Mouse (Mus musculus) midbrain, embryonic 15.5 days (tissue): ENCODE results near the gene 4930451I11Rik. TPM values are rescaled to one million over a fixed set of nuclear protein-coding genes. Genes with fewer than 3 reads are reported as not detected.

ENCODE experiments used
- ATAC-seq: fragments of 200-750 bp; cut with Nextera tagmentation; replicated peaks from 2 replicates; pipeline ENCODE4 v1.8.0; 2017; ENCODE audit warnings: moderate TSS enrichment
- H3K27ac ChIP-seq: fragments of 300-500 bp; sonication (generic); 2 replicates; pipeline ENCODE4 v1.5.1; 2015; ENCODE audit warnings: mild to moderate bottlenecking, inconsistent platforms
- H3K27me3 ChIP-seq: fragments of 300-500 bp; sonication (generic); replicated peaks from 2 replicates; pipeline ENCODE4 v1.6.1; 2015; ENCODE audit warnings: inconsistent platforms
- H3K36me3 ChIP-seq: fragments of 300-500 bp; sonication (generic); replicated peaks from 2 replicates; pipeline ENCODE4 v1.6.1; 2015; ENCODE audit warnings: inconsistent platforms
- H3K4me1 ChIP-seq: fragments of 300-500 bp; sonication (generic); 2 replicates; pipeline ENCODE4 v1.6.1; 2015; ENCODE audit warnings: inconsistent platforms
- H3K4me2 ChIP-seq: fragments of 300-500 bp; sonication (generic); 2 replicates; pipeline ENCODE4 v1.6.1; 2015; ENCODE audit warnings: inconsistent platforms, mild to moderate bottlenecking, moderate library complexity
- H3K4me3 ChIP-seq: fragments of 300-500 bp; sonication (generic); 2 replicates; pipeline ENCODE4 v1.5.1; 2015; ENCODE audit warnings: mild to moderate bottlenecking, inconsistent platforms
- H3K9ac ChIP-seq: fragments of 300-500 bp; sonication (generic); 2 replicates; pipeline ENCODE4 v1.6.1; 2015; ENCODE audit warnings: mild to moderate bottlenecking, inconsistent platforms
- H3K9me3 ChIP-seq: fragments of 300-500 bp; sonication (generic); 2 replicates; pipeline ENCODE4 v1.6.1; 2016; ENCODE audit warnings: inconsistent platforms
- WGBS: fragments of 180-500 bp; shearing (Covaris S2); methylation state at CpG from one replicate; pipeline ENCODE4 v1.1.7; 2015; ENCODE audit warnings: mixed read lengths; 5-methylcytosine and 5-hydroxymethylcytosine counted together
- polyA plus RNA-seq: library from polyadenylated mRNA; unstranded; fragments of >200 nt; fragmentation: Nextera tagmentation; extraction: Ambion mirVana; gene quantifications from 2 replicates; pipeline ENCODE4 v1.2.1, GENCODE M21; 2015

4930451I11Rik gene
- polyA plus RNA-seq, 1 experiment from 2014 or later = not detected

DNA sequence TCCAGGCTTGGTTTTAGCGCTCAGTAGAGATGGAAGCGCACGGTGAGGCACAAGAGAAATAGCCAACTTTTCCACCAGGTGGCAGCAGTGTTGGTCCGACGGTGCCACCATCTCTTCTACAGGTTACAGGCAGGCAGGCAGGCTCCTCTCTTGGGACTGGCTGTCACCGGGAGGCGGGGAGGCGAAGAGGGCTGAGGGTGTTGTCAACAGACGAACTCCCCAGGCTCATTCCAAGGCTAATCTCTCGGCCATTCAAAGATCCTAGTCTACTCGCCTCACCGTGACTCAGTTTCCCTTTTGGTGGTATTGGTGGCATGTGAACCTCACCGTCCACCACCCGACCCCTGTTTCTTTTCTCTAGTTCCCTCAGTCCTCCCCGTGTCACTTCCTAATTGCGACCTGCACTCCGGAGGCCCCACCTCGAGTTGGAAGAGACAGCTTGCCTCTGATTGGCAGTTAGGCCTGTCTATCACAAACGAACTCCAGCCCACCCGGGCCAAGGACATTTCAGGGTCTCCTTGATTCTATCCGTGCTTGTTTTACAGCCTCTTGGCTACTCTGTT lies 678 bp upstream of the 4930451I11Rik start:
- Histone ChIP-seq H3K4me1 (peaks cover 11% of the 10 kb centered on the region), H3K9me3 (no peaks in the 10 kb centered on the region), H3K4me2 (peak overlapping the region; percentile 54), H3K36me3 (no peaks in the 10 kb centered on the region), H3K27me3 (no peaks in the 10 kb centered on the region), H3K27ac (peak overlapping the region; percentile 46; the same call in 1 of the 2 replicates), H3K4me3 (peak overlapping the region; percentile 26), H3K9ac (no peak overlapping the region)
- 2% methylated on average over 21 of the region's 21 CpGs for WGBS
- peak; percentile 83 for ATAC-seq

DNA sequence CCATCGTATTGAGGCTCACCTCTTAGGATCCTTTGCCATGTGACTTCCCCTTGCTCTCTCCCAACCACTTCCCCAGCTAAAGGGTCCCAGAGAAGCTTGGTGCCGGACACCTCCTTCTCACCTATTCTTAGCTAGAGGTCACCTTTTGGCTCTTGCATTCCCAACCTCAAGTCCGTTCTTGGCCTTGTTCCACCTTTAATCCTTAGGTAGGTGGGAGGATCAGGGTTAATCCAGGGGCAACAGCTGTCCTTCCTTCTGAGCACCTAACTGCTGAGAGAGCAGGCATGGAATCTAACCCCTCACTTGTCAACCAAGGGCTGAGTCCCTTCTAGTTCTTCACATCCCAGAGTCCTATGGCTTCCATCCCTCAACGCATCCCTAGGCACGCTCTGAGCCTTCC lies 5.5 kb downstream of the 4930451I11Rik start:
- no peak for ATAC-seq
- H3K9ac ChIP-seq = no peak overlapping the region
- H3K4me3 ChIP-seq = no peak overlapping the region
- 78% methylated on average over 5 of the region's 5 CpGs for WGBS
- no peak overlapping the region for H3K27ac ChIP-seq
- no peaks in the 10 kb centered on the region for H3K36me3 ChIP-seq
- no peak overlapping the region for H3K4me2 ChIP-seq
- no peaks in the 10 kb centered on the region for H3K27me3 ChIP-seq
- no peaks in the 10 kb centered on the region for H3K9me3 ChIP-seq
- peaks cover 47% of the 10 kb centered on the region for H3K4me1 ChIP-seq

DNA sequence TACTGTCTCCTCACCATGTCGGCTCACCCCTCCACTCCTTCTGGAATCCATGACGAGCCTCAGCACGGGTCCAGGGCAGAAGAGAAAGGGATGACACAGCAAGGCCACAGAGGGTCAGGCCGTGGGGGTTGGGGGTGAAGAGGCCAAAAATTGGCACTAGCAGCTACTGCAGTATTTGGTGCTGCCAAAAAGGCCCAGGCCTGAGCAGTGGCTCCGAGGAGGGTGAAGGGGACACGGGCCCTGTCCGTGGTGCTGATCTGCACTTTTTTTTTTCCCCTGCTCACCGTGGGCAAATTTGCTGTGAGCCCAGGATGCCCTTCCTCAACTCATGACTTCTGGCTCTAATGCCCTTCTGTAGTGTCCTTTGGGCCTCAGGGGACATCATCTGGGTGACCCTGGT lies 6.0 kb downstream of the 4930451I11Rik start:
- H3K27me3 ChIP-seq = no peaks in the 10 kb centered on the region
- H3K27ac ChIP-seq = no peak overlapping the region
- peak overlapping the region; percentile 13 for H3K9ac ChIP-seq
- H3K9me3 ChIP-seq = no peaks in the 10 kb centered on the region
- WGBS = 21% methylated on average over 8 of the region's 8 CpGs
- H3K4me2 ChIP-seq = peak overlapping the region; percentile 72
- peak overlapping the region; percentile 86 for H3K4me3 ChIP-seq
- H3K4me1 ChIP-seq = peaks cover 47% of the 10 kb centered on the region
- H3K36me3 ChIP-seq = no peaks in the 10 kb centered on the region
- no peak for ATAC-seq

DNA sequence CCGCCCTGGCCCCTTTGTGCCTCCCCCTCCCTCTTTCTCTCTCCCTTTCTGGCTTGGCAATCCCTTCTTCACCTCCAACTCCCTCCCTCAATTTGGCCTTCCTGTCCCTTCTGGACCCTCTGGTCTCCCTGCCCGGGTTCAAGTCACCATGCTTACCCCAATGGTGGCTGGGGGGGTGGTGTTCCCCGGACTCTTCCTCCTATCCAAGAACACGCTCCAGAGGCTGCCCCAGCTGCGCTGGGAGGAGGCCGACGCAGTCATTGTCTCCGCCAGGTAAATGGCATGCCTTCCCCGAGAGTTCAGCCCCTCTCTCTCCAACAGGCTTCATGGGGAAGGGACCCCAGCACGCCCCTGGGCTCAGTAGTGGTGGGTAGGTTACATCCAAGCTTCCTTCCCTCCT lies 7.5 kb downstream of the 4930451I11Rik start:
- no peak for ATAC-seq
- 9% methylated on average over 10 of the region's 10 CpGs for WGBS
- Histone ChIP-seq H3K27ac (peak overlapping the region; percentile 91), H3K36me3 (no peaks in the 10 kb centered on the region), H3K9me3 (no peaks in the 10 kb centered on the region), H3K4me1 (peaks cover 47% of the 10 kb centered on the region), H3K9ac (peak overlapping the region; percentile 96), H3K27me3 (no peaks in the 10 kb centered on the region), H3K4me2 (peak overlapping the region; percentile 72), H3K4me3 (peak overlapping the region; percentile 86)

DNA sequence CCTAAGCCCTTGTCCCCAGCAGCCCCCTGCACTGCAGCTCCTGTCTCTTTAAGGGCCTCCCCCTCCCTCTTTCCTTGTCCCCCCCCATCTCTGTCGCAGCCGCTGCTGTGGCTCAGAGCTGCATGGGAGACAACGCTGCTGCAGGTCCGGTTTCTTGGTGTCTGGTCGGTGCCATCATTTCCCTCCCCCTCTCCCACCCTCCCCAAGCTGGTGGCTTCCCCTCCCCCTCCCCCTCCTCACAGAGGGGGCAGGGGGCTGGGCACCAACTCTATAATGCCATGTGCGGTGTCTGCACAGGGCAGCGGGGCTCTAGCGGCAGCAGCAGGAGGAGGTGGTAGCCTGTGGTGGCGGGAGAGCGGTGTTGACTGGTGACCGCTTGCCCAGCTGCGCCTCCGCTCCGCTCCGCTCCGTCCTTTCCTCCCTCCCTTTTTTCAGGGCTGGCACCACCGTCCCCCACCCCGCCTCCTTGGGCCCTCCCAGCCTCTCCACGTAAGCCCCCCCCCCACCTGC lies 8.2 kb downstream of the 4930451I11Rik start:
- WGBS = 0% methylated on average over 18 of the region's 19 CpGs
- peaks cover 47% of the 10 kb centered on the region for H3K4me1 ChIP-seq
- peak overlapping the region; percentile 96 for H3K9ac ChIP-seq
- H3K9me3 ChIP-seq = no peaks in the 10 kb centered on the region
- peak overlapping the region; percentile 86 for H3K4me3 ChIP-seq
- H3K36me3 ChIP-seq = no peaks in the 10 kb centered on the region
- no peaks in the 10 kb centered on the region for H3K27me3 ChIP-seq
- H3K4me2 ChIP-seq = peak overlapping the region; percentile 72
- peak; percentile 86 for ATAC-seq
- H3K27ac ChIP-seq = peak overlapping the region; percentile 91

DNA sequence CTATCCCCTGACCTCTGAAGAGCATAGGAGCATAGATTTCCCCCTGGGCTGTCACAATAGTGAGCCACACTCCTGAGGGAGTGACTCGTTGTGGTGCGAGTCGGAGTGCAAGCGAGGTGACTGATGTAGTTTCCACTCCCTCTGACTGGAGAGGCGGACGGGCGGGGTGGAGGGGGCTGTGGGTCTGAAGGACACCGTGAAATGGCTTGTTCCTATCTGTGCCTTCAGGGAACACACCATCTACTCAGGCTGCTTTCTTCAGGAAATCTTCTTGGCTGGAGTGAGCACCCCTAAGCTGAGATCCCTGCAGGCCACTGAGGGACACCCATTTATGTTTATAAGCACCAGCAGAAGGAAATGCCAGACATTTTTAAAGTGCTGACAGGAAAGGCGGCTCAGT lies 8.7 kb downstream of the 4930451I11Rik start:
- peak; percentile 37 for ATAC-seq
- 7% methylated on average over 9 of the region's 9 CpGs for WGBS
- Histone ChIP-seq H3K4me2 (peak overlapping the region; percentile 72), H3K9ac (peak overlapping the region; percentile 96), H3K27me3 (no peaks in the 10 kb centered on the region), H3K4me3 (peak overlapping the region; percentile 86), H3K36me3 (no peaks in the 10 kb centered on the region), H3K27ac (peak overlapping the region; percentile 91), H3K9me3 (no peaks in the 10 kb centered on the region), H3K4me1 (peaks cover 47% of the 10 kb centered on the region)

DNA sequence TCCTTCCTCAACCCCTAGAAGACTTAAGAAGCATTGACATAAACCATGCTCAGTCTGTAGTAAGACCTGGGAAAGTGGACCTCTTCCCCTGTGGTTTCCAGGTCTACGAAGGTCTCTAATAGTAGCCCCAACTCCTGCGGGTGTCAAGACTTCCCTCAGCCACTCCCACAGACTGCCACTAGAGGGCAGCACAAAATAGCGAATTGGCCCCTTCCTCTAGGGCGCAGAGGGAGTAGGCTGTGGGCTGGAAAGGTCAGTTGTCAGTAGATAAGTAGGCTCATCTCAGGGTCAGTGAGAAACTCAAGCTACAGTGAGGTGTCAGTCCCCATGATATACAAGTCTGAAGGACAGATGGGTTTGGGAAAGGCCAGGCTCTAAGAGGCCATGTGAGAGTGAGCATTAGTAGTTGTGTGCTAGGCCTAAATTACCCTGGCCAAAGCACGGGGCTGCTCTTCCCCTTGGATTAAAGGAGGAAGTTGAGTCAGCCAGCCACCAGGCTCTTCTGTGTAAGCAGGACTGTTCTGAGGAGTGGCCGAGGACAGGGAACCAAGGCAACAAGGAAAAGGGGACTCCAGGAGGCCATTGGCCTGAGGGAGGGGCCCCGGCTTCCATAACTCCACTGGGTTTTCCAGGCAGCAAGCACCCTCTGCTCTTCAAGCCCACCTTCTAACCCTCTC lies 9.5 kb downstream of the 4930451I11Rik start:
- H3K4me3 ChIP-seq = peak overlapping the region; percentile 86
- H3K27ac ChIP-seq = peak overlapping the region; percentile 91
- peak overlapping the region; percentile 96; the same call in 1 of the 2 replicates for H3K9ac ChIP-seq
- H3K4me1 ChIP-seq = peaks cover 44% of the 10 kb centered on the region
- peak; percentile 6; the same call in 1 of the 2 replicates for ATAC-seq
- no peaks in the 10 kb centered on the region for H3K27me3 ChIP-seq
- no peaks in the 10 kb centered on the region for H3K36me3 ChIP-seq
- no peaks in the 10 kb centered on the region for H3K9me3 ChIP-seq
- peak overlapping the region; percentile 72 for H3K4me2 ChIP-seq
- WGBS = 22% methylated on average over 7 of the region's 7 CpGs

DNA sequence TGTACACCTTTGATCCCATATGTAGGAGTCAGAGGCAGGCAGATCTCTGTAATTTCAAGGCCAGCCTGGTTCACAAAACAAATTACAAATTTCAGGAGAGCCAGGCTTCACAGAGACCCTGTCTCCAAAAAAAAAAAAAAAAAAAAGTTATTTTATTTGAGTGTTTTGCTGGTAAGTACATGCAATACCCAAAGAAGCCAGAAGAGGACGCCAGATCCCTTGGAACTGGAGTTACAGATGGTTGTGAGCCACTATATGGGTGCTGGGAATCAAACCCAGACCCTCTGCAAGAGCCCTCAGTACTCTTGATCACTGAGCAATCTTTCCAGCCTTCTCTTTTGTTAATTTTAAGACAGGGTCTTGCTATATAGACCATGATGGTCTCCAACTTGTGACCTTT lies 12.6 kb downstream of the 4930451I11Rik start:
- no peak overlapping the region for H3K4me3 ChIP-seq
- H3K4me1 ChIP-seq = peaks cover 13% of the 10 kb centered on the region
- ATAC-seq = no peak
- H3K27me3 ChIP-seq = no peaks in the 10 kb centered on the region
- 39% methylated on average over 1 of the region's 1 CpGs for WGBS
- H3K9ac ChIP-seq = no peak overlapping the region
- no peak overlapping the region for H3K27ac ChIP-seq
- no peaks in the 10 kb centered on the region for H3K36me3 ChIP-seq
- no peak overlapping the region for H3K4me2 ChIP-seq
- H3K9me3 ChIP-seq = no peaks in the 10 kb centered on the region

DNA sequence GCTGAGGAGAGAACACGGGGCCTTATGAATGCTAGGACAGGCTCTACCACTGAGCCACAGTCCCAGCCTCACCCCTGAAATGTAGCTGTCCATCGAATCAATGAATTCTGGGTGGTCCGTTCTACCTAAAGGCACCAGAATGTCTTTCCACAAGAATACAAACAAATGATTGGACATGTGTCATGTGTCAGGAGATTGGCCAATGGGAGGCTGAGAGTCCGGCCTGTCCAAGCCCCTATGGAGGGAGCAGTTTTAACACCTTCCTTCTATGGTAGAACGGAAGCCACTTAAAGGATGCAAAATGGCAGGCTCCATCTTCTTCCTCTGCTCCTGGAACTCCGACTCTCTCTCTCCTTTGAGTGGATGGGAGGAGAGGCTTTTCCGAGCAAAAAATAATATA lies 13.8 kb downstream of the 4930451I11Rik start:
- Histone ChIP-seq H3K4me2 (no peak overlapping the region), H3K27ac (no peak overlapping the region), H3K36me3 (no peaks in the 10 kb centered on the region), H3K9ac (no peak overlapping the region), H3K27me3 (no peaks in the 10 kb centered on the region), H3K9me3 (no peaks in the 10 kb centered on the region), H3K4me1 (peaks cover 10% of the 10 kb centered on the region), H3K4me3 (no peak overlapping the region)
- 82% methylated on average over 7 of the region's 7 CpGs for WGBS
- no peak for ATAC-seq

DNA sequence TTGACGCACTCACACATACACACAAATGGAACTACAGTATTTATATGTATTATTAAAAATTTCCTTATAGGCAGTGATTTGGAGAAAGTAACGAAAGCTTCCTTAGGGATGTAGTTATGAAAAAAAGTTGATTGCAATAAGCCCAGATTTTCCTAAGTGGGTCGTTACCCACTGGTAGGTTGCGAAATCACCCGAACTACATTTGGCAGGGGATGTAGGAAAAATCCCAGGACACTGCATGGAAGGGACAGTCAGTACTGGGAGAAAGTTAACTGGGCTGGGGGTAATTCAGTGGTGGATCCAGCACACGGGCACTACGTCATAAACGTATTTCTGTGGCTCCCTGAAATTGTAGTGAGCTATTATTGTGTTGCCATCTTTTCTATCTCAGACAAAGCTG lies 14.9 kb downstream of the 4930451I11Rik start:
- no peak for ATAC-seq
- WGBS = 87% methylated on average over 8 of the region's 8 CpGs
- no peak overlapping the region for H3K27ac ChIP-seq
- no peaks in the 10 kb centered on the region for H3K9me3 ChIP-seq
- H3K4me3 ChIP-seq = no peak overlapping the region
- no peaks in the 10 kb centered on the region for H3K4me1 ChIP-seq
- H3K36me3 ChIP-seq = no peaks in the 10 kb centered on the region
- no peak overlapping the region for H3K9ac ChIP-seq
- no peak overlapping the region for H3K4me2 ChIP-seq
- no peaks in the 10 kb centered on the region for H3K27me3 ChIP-seq

DNA sequence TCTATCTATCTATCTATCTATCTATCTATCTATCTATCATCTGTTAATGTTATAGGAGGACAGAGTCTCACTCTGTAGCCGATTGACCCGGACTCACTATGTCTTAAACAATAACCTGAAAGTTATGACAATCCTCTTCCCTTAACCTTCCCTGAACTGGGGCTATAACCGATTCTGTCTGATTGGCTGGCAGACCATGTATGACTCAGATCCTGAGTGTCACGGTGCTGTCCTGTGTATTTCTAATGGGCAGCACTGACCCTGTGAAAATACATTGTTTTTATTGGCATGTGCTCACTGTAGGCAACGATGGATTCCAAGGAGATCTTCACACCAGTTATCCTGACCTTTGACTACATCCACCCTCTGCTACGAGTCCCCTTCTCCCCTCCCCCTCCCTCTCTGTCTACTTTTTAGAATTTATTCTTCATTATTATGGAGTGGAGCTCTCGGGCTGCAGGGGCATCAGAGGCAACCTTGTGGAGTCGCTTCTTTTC lies 15.7 kb downstream of the 4930451I11Rik start:
- no peak overlapping the region for H3K4me2 ChIP-seq
- no peaks in the 10 kb centered on the region for H3K27me3 ChIP-seq
- H3K27ac ChIP-seq = no peak overlapping the region
- H3K9me3 ChIP-seq = no peaks in the 10 kb centered on the region
- no peak overlapping the region for H3K9ac ChIP-seq
- H3K36me3 ChIP-seq = no peaks in the 10 kb centered on the region
- ATAC-seq = no peak
- no peak overlapping the region for H3K4me3 ChIP-seq
- 50% methylated on average over 8 of the region's 8 CpGs for WGBS
- no peaks in the 10 kb centered on the region for H3K4me1 ChIP-seq

DNA sequence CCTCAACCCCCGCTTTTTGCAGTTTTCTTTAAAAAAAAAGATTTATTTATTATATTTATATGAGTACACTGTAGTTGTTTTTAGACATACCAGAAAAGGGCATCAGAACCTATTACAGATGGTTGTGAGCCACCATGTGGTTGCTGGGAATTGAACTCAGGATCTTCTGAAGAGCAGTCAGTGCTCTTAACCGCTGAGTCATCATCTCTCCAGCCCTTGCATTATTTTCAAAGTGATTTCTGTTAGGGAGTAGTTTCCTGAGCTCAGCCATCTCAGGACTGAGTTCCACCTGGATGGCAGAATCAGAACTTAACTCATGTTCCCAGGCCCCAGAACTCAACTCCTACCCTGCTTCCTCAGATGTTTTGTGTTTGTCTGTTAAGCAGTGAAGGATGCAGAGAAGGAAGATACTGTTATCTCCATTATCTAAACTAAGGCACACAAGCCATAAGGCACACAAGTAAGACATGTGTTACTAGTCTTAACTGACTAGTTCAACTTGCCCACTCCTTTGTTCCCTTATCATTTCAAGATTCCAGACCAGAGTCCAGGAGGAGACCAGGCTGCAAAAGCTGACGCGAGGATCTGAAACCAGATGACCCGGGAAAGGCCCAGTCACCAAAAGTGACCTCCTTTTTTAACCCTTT lies 21.6 kb downstream of the 4930451I11Rik start:
- H3K27me3 ChIP-seq = no peaks in the 10 kb centered on the region
- ATAC-seq = no peak
- WGBS = 60% methylated on average over 5 of the region's 5 CpGs
- H3K4me3 ChIP-seq = no peak overlapping the region
- H3K4me1 ChIP-seq = peaks cover 18% of the 10 kb centered on the region
- H3K9ac ChIP-seq = 0 out of 2 replicates have a peak overlapping the region, but pooled peaks have one; percentile 83
- peak overlapping the region; percentile 73 for H3K4me2 ChIP-seq
- no peaks in the 10 kb centered on the region for H3K9me3 ChIP-seq
- no peak overlapping the region; the same call in 1 of the 2 replicates for H3K27ac ChIP-seq
- H3K36me3 ChIP-seq = no peaks in the 10 kb centered on the region
